Mouse (Mus musculus) CH12.LX (cell line): ENCODE results near the gene Tfec.

ENCODE experiments used
- CHD2 ChIP-seq: IDR thresholded peaks from 2 replicates; pipeline ENCODE4 v1.6.1; 2011; ENCODE audit warnings: low read length, improper control_type of control experiment
- CTCF ChIP-seq, 2 experiments: IDR thresholded peaks in 1 of 2; conservative IDR thresholded peaks in 1 of 2; 2 replicates each; pipeline ENCODE4 v1.5.1; 2011 to 2012; ENCODE audit warnings: low read depth in 2 of 2, low read length in 2 of 2, improper control_type of control experiment in 1 of 2, inconsistent platforms in 1 of 2, mild to moderate bottlenecking in 1 of 2, moderate library complexity in 1 of 2
- EP300 ChIP-seq: IDR thresholded peaks from 2 replicates; pipeline ENCODE4 v1.6.1; 2011; ENCODE audit warnings: low read length, improper control_type of control experiment
- MEF2A ChIP-seq: IDR thresholded peaks from 2 replicates; pipeline ENCODE4 v1.6.1; 2014; ENCODE audit warnings: low read depth, mild to moderate bottlenecking, inconsistent platforms, low read length, improper control_type of control experiment, borderline replicate concordance
- MXI1 ChIP-seq: IDR thresholded peaks from 2 replicates; pipeline ENCODE4 v1.6.1; 2011; ENCODE audit warnings: mild to moderate bottlenecking, low read depth, low read length, improper control_type of control experiment
- POLR2A ChIP-seq: IDR thresholded peaks from 2 replicates; pipeline ENCODE4 v1.6.1; 2011; ENCODE audit warnings: low read depth, mild to moderate bottlenecking, improper control_type of control experiment, low read length
- POLR2AphosphoS2 ChIP-seq: IDR thresholded peaks from 2 replicates; pipeline ENCODE4 v1.6.1; 2011; ENCODE audit warnings: low read depth, low read length, improper control_type of control experiment
- ZC3H11A ChIP-seq: IDR thresholded peaks from 2 replicates; pipeline ENCODE4 v1.6.1; 2012; ENCODE audit warnings: low read depth, mild to moderate bottlenecking, inconsistent platforms, low read length, improper control_type of control experiment
- ZKSCAN1 ChIP-seq: IDR thresholded peaks from 2 replicates; pipeline ENCODE4 v1.6.1; 2012; ENCODE audit warnings: low read depth, inconsistent platforms, low read length, improper control_type of control experiment, borderline replicate concordance

GRCm38 (mm10) chr6:16891819-16892218 is 6.4 kb downstream of the Tfec start:
- no peak for TF ChIP-seq EP300
- no peak for TF ChIP-seq MXI1
- no peak for TF ChIP-seq POLR2A
- TF ChIP-seq CHD2, result no peak
- no peak for TF ChIP-seq POLR2AphosphoS2
- no peak for TF ChIP-seq CTCF (conservative IDR thresholded peaks at IDR 0.05 in 1 of 2, IDR thresholded peaks at IDR 0.05 in 1 of 2; ENCODE audit: low read depth in 2 of 2, low read length in 2 of 2)
- no peak for TF ChIP-seq ZKSCAN1
- TF ChIP-seq MEF2A, result no peak
- TF ChIP-seq ZC3H11A, result no peak
